Mouse (Mus musculus) bone marrow, adult 2 months (tissue): ENCODE measurements around the gene Cdc45.

Experiments used
- CTCF ChIP-seq: fragments of 200-500 bp; IDR thresholded peaks from 2 replicates; pipeline ENCODE4 v1.5.1; 2011; ENCODE audit warnings: low read length, control low read depth; ENCODE audit not compliant: control insufficient read depth, insufficient read depth
- POLR2A ChIP-seq: fragments of 200-500 bp; IDR thresholded peaks from 2 replicates; pipeline ENCODE4 v1.6.1; 2011; ENCODE audit warnings: low read depth, mild to moderate bottlenecking, control low read depth, low read length, borderline replicate concordance; ENCODE audit not compliant: control insufficient read depth

DNA sequence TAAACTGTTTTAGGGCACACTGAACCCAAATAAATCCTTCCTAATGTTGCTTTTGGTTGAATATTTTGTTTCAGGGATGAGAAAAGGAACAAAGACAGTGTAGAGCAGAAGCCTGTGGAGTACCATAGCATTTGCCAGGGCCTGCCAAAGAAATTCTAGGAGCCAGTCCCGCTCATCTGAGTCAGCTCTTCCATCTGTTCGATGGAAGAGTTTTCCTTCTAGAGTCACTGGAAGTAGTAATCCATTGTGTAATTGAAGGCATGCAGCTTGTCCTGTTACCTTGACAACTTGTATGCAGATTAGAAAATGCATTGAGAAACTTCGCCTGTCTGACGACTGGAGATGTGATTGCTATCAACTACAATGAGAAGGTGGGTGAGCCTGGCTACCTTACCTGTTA lies 11.1 kb upstream of the Cdc45 start:
- TF ChIP-seq POLR2A (no peak), CTCF (no peak)
